Mouse (Mus musculus): Measurements from ENCODE around the gene Mtss1l.
A peak's percentile ranks its signal among the peaks of the same experiment; 100 is the strongest.
"Not testable (repeated sequence)": the region's sequence is repeated elsewhere in the genome, so short reads cannot be mapped to it uniquely, and the experiment has no call there.

Gene Mtss1l

DNA sequence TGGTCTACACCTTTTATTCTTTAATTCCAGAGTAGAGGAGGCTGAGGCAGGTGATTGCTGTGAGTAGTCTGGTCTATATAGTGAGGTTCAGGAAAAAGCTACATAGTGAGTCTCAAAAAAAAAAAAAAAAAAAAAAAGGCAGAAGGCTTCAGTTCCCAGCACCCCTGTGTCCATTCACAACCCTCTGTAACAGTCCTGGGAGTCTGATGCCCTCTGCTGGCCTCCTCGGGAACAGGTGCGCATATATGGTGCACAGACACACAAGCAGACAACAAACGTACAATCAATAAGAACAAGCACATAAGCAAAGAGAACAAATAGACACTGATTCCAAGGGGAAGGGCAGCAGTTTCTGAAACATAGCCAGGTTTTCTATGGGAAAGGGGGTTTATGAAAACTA lies 55.1 kb downstream of the Mtss1l start:
- DNase-seq (ENCODE audit: low spot score in 2 of 2), result no peak

DNA sequence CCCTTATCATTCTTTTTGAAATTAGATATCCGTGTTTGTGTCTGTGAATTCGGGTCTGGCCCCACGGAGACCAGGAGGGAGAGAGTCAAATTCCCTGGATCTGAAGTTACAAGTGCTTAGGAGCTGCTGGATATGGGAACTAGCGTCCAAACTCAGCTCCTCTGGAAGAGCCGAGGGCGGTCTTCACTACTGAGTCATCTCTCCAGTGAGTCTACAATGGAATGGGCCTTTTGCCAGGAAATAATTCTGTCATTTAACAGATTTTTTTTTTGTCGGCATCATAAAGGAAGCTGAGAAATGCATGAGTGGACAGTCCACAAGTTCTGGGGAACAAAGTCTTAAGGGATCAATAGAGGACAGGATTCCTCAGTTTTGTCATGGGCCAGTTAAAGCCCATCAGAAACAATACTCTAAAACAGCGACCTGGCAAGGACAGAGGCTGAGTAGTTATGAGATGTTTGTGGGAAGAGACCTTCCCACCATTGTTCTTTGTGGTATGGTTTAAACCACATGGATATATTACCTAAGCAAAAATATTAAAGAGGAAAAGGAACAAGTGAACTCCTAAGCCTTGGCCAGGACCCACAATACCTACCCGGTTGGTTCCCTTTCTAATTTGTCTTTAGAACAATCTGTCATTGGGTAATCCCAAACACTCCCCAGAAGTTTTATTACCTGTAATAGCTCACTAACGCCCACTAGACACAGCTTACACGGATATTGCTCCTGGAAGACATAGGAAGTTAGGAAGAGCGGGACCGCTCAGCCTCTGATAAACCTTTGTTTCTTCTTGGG lies 58.8 kb downstream of the Mtss1l start:
- DNase-seq (ENCODE audit: low spot score in 2 of 2), result peak in 1 of 2 experiments; percentile 31

DNA sequence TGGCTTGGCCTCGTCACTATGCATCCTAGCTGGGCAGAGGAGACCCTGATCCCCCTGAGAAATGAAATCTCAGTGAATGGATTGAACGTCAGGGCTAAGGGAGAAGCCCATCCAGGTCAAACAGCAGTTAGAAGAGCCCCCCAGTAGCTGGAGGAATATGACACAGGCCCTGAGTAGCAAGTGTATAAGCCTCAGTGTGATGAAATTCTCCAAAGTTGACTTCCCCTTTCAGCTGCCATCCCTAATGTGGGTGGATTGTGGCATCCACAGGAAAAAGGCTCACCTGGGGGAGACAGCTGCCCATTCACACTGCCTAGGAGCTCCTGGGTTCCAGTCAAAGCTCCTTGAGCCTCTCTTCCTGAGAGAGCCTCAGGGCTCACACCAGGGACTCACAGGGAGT lies 64.1 kb downstream of the Mtss1l start:
- DNase-seq (ENCODE audit: low spot score in 2 of 2), result no peak

DNA sequence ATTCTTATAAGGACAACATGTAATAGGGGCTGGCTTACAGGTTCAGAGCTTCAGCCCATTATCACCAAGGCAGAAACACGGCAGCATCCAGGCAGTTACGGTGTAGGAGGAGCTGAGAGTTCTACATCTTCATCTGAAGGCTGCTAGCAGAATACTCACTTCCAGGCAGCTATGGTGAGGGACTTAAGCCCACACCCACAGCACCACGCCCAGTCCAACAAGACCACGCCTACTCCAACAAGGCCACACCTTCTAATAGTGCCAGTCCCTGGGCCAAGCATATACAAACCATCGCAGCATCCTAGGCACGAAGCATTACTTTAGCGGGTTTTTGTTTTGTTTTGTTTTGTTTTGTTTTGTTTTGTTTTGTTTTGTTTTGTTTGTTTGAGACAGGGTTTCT lies 65.2 kb downstream of the Mtss1l start:
- DNase-seq (ENCODE audit: low spot score in 2 of 2), result not testable (repeated sequence)

DNA sequence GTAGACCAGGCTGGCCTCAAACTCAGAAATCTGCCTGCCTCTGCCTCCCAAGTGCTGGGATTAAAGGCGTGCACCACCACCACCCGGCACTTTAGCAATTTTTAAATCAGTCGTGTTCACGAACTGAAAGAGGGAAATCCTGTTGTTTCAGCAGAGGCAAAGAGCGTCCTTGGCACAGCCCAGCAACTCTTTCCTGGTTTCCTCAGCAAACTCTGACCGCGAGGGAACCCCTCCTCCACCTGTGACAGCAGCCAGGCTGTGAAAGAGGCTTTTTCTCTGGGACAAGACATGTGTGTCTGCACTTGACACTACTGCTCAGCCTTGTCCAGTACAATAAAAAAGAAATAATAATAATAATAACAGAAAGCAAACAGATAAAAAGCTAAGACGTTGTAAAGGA lies 65.7 kb downstream of the Mtss1l start:
- no peak for DNase-seq (ENCODE audit: low spot score in 2 of 2)

DNA sequence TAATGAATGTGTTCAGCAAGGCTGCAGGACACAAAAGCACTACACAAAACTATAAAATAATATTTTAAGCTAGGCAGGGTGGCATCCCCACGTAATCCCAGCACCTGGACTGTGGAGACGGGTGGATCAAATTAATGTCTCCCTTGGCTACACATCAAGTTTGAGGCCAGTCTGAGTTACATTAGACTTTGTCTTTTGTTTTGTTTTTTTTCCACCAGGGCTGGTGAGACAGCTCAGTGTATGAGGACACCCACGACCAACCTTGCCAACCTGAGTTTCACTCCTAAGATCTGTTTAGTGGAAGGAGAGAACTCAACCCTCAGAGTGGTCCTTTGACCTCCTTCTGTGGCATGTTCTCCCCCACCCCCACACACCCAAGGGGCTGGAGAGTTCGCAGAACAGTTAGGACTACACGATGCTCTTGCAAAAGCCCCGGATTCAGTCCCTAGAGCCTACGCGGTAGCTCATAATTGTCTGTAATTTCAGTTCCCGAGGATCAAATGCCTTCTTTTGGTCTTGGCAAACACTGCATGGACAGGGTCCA lies 66.2 kb downstream of the Mtss1l start:
- DNase-seq (ENCODE audit: low spot score in 2 of 2), result no peak

DNA sequence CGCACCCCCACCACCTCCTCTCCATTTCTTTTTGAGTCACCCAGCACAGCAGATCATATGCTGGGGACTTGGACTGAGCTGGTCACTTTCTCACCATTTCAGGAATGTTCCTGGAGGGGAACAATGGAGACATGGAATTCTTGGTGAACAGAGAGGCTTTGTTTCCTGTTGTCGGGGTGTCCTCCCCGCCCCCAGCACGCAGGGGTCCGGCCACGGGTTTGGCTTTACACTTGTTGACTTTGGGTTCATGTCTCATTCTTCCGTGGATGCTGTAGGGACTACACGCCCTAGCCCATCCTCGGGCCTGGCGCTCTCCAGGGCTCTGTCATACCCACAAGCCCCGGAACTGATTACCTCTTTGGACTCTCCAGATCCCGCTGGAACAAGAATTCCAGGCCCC lies 67.7 kb downstream of the Mtss1l start:
- no peak for DNase-seq (ENCODE audit: low spot score in 2 of 2)

DNA sequence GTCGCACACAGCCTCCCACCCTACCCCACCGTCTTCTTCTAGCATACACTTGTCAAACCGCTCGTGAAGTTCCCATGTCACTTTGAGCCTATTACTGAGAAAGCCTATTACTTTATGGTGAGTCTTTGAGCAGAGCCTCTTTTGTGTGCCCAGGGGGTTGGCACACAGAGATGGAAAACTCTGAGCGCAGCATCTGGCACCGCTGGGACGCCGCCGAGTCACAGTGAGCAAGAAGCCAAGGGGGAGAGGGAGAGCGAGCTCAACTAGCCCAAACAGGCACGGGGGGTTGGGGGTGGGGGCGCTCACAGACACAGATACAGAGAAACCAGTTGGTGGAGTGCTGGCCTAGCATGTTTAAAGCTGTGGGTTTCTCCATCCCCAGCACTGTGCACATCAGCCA lies 68.3 kb downstream of the Mtss1l start:
- DNase-seq (ENCODE audit: low spot score in 2 of 2), result no peak

DNA sequence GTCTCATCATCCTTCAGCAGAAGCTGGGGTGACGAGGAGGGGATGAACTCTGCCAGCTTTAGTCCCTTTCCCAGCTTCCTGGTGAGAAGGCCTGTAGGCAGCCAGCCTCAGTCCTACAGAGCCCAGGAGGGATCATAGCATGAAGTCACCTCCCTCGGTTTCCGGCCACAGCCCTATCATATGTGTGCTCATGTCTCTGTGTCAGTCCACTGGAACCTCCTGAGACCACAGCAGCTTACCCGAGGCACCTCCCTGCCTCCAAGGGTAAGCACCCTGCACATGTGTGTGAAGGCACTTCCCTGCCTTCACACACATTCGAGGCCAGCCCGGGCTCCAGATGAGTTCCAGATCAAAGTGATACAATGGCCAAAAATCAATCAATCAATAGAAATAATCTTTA lies 69.0 kb downstream of the Mtss1l start:
- DNase-seq (ENCODE audit: low spot score in 2 of 2), result no peak

Data from frontal cortex, postnatal 36 days (tissue).